Mouse (Mus musculus) neural tube, embryonic 12.5 days (tissue): ENCODE measurements around the gene Insl3. TPM values are rescaled to one million over a fixed set of nuclear protein-coding genes. Genes with fewer than 3 reads are reported as not detected.
"Not testable (repeated sequence)": the region's sequence is repeated elsewhere in the genome, so short reads cannot be mapped to it uniquely, and the experiment has no call there.

Source experiments
- ATAC-seq: fragments of 200-750 bp; cut with Nextera tagmentation; 2 replicates; pipeline ENCODE4 v1.8.0; 2017; ENCODE audit warnings: low read depth, mild to moderate bottlenecking, moderate TSS enrichment, moderate library complexity; ENCODE audit not compliant: low FRiP score
- H3K27ac ChIP-seq: fragments of 300-500 bp; sonication (generic); 2 replicates; pipeline ENCODE4 v1.5.1; 2016
- H3K27me3 ChIP-seq: fragments of 300-500 bp; sonication (generic); replicated peaks from 2 replicates; pipeline ENCODE4 v1.6.1; 2016; ENCODE audit warnings: mild to moderate bottlenecking
- H3K36me3 ChIP-seq: fragments of 300-500 bp; sonication (generic); 2 replicates; pipeline ENCODE4 v1.6.1; 2016; ENCODE audit warnings: mild to moderate bottlenecking
- H3K4me1 ChIP-seq: fragments of 300-500 bp; sonication (generic); 2 replicates; pipeline ENCODE4 v1.6.1; 2016
- H3K4me2 ChIP-seq: fragments of 300-500 bp; sonication (generic); replicated peaks from 2 replicates; pipeline ENCODE4 v1.6.1; 2016; ENCODE audit warnings: mild to moderate bottlenecking
- H3K4me3 ChIP-seq: fragments of 300-500 bp; sonication (generic); 2 replicates; pipeline ENCODE4 v1.5.1; 2016
- H3K9ac ChIP-seq: fragments of 300-500 bp; sonication (generic); 2 replicates; pipeline ENCODE4 v1.6.1; 2016; ENCODE audit warnings: mild to moderate bottlenecking
- H3K9me3 ChIP-seq: fragments of 300-500 bp; sonication (generic); 2 replicates; pipeline ENCODE4 v1.6.1; 2016; ENCODE audit warnings: mild to moderate bottlenecking
- WGBS: fragments of 180-500 bp; shearing (Covaris S2); methylation state at CpG from one replicate; pipeline ENCODE4 v1.1.7; 2016; 5-methylcytosine and 5-hydroxymethylcytosine counted together
- polyA plus RNA-seq: library from polyadenylated mRNA; unstranded; fragments of >200 nt; fragmentation: Nextera tagmentation; extraction: Ambion mirVana; gene quantifications from 2 replicates; pipeline ENCODE4 v1.2.1, GENCODE M21; 2016

Insl3 gene
- polyA plus RNA-seq, 1 experiment from 2014 or later: not detected

- ATAC-seq: peak; percentile 27; the same call in 1 of the 2 replicates
- Histone ChIP-seq H3K27me3 (peaks cover 70% of the 10 kb centered on the region), H3K9me3 (no peaks in the 10 kb centered on the region), H3K9ac (no peak overlapping the region), H3K4me2 (peak overlapping the region; percentile 14; the same call in 1 of the 2 replicates), H3K4me1 (peaks cover 8% of the 10 kb centered on the region; the same call in 1 of the 2 replicates), H3K36me3 (no peaks in the 10 kb centered on the region), H3K27ac (no peak overlapping the region), H3K4me3 (no peak overlapping the region)
- WGBS: 9% methylated on average over 29 of the region's 29 CpGs
Observed at GRCm38 (mm10) chr8:71700493-71701269, 11.7 kb downstream of the Insl3 start.

- Histone ChIP-seq H3K4me3 (no peak within 1 kb of the TSS), H3K36me3 (no peaks in the 10 kb centered on the region), H3K9me3 (no peaks in the 10 kb centered on the region), H3K4me1 (peaks cover 8% of the 10 kb centered on the region; the same call in 1 of the 2 replicates), H3K4me2 (peak within 1 kb of the TSS; percentile 14; the same call in 1 of the 2 replicates), H3K9ac (no peak within 1 kb of the TSS), H3K27ac (no peak within 1 kb of the TSS), H3K27me3 (peaks cover 66% of the 10 kb centered on the region)
- 16% methylated on average over 31 of the region's 34 CpGs for WGBS
- ATAC-seq: no peak
Observed at GRCm38 (mm10) chr8:71701414-71702086, 12.5 kb downstream of the Insl3 start, which contains the start of gene B3gnt3. B3gnt3 (minus strand) TSS chr8:71701789.

GRCm38 (mm10) chr8:71702087-71702432 lies 13.0 kb downstream of the Insl3 start:
- Histone ChIP-seq H3K27me3 (peaks cover 69% of the 10 kb centered on the region), H3K36me3 (no peaks in the 10 kb centered on the region), H3K9me3 (no peaks in the 10 kb centered on the region), H3K4me1 (peaks cover 8% of the 10 kb centered on the region; the same call in 1 of the 2 replicates), H3K27ac (no peak overlapping the region), H3K9ac (no peak overlapping the region), H3K4me3 (no peak overlapping the region), H3K4me2 (no peak overlapping the region)
- no peak for ATAC-seq
- WGBS: 42% methylated on average over 4 of the region's 4 CpGs

DNA sequence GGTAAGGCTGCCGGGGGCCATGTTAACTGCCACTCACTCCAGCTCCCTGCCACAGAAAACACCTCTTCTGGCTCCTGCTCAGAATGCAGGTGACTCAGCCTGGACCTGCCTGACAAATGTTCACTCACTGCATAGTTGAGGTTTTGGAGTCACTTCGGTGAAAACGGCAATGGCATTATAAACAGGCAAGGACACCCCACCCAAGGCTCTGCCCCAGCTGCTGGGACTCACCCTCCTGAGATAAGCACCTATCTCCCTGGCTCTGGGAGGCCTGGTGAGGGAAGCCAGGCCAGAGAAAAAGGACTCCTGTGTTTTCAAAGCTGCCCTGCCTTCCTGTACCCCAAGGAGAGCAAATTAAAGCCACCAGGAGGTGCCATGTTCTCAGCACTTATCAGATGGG lies 13.9 kb downstream of the Insl3 start:
- peaks cover 64% of the 10 kb centered on the region for H3K27me3 ChIP-seq
- no peak for ATAC-seq
- H3K4me2 ChIP-seq: no peak overlapping the region
- no peaks in the 10 kb centered on the region for H3K9me3 ChIP-seq
- WGBS: 85% methylated on average over 3 of the region's 3 CpGs
- H3K4me3 ChIP-seq: no peak overlapping the region
- no peak overlapping the region for H3K27ac ChIP-seq
- peaks cover 8% of the 10 kb centered on the region; the same call in 1 of the 2 replicates for H3K4me1 ChIP-seq
- H3K9ac ChIP-seq: no peak overlapping the region
- no peaks in the 10 kb centered on the region for H3K36me3 ChIP-seq

DNA sequence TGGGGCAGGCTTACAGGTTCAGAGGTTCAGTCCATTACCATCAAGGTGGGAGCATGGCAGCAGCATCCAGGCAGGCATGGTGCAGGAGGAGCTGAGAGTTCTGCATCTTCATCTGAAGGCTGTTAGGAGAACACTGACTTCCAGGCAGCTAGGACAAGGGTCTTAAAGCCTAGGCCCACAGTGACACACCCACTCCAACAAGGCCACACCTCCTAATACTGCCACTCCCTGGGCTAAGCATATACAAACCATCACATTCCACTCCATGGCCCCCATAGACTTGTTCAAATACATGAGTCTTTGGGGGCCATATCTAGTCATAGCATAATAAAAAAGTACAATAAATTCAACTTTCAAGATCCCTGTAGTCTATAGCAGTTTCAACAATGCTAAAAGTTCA lies 14.4 kb downstream of the Insl3 start:
- ATAC-seq, H3K9me3 ChIP-seq, H3K4me2 ChIP-seq, H3K9ac ChIP-seq, H3K36me3 ChIP-seq, H3K4me3 ChIP-seq, H3K4me1 ChIP-seq, H3K27ac ChIP-seq: not testable (repeated sequence)
- H3K27me3 ChIP-seq: peaks cover 62% of the 10 kb centered on the region

DNA sequence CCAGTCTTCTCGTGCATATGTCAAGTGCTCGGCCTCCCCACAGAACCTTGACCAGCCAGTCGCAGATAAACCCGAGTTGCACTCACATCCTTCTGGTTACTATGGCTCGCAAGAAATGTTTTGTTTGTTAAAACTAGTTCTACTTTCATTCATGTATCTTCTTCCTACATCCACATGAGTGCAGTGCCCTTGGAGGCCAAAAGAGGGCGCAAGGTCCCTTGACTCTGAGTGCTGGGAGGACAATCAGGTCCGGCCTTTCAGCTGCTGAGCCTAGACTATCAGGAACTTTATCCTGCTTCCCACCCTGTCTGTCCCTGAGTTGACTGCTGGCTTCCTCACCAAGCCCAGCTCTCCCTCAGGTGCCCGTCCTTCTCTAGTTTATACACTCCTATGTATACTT lies 18.9 kb downstream of the Insl3 start:
- WGBS: 41% methylated on average over 8 of the region's 8 CpGs
- no peak overlapping the region for H3K4me3 ChIP-seq
- H3K9ac ChIP-seq: no peak overlapping the region
- H3K27me3 ChIP-seq: peaks cover 37% of the 10 kb centered on the region
- ATAC-seq: no peak
- H3K9me3 ChIP-seq: no peaks in the 10 kb centered on the region
- no peak overlapping the region for H3K27ac ChIP-seq
- H3K4me2 ChIP-seq: no peak overlapping the region
- H3K36me3 ChIP-seq: 0 out of 2 replicates have a peak, but pooled peaks cover 8% of the 10 kb centered on the region
- H3K4me1 ChIP-seq: peaks cover 8% of the 10 kb centered on the region; the same call in 1 of the 2 replicates

DNA sequence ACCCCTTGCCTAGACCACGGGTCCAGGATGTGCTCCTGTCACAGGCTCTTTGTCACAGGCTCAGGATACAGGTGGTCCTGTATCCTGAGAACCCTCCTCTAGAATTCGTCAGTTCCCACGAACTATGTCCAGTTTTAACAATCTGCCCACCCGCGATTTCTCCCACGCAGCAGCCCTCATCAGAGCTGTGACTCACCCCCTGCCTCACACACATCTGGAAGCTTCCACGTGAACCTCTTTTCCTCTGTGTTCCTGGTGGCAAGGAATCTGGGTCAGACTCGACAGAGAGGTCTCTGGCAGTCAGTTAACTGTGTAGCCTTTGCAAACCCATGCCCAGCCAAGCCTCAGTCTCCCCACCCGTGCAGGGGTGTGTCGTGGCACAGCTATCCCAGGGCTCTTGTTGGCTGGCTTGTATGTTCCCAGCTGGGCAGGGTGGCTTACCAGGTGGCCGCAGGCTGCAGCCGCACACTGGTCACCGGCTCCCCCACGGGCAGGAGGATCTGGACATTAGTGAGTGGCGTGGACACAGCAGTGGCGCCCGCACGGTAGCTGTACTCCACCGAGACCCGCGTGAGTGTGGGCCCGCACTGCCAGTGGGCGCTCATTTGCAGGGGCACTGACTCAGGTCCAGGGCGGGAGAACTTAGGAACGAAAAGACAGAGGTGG lies 20.3 kb downstream of the Insl3 start:
- Histone ChIP-seq H3K9me3 (no peaks in the 10 kb centered on the region), H3K4me3 (no peak overlapping the region), H3K4me2 (peak overlapping the region; percentile 49), H3K27ac (no peak overlapping the region), H3K9ac (no peak overlapping the region), H3K4me1 (peaks cover 8% of the 10 kb centered on the region; the same call in 1 of the 2 replicates), H3K27me3 (peaks cover 29% of the 10 kb centered on the region), H3K36me3 (peaks cover 13% of the 10 kb centered on the region; the same call in 1 of the 2 replicates)
- WGBS: 40% methylated on average over 25 of the region's 25 CpGs
- ATAC-seq: peak; percentile 46

DNA sequence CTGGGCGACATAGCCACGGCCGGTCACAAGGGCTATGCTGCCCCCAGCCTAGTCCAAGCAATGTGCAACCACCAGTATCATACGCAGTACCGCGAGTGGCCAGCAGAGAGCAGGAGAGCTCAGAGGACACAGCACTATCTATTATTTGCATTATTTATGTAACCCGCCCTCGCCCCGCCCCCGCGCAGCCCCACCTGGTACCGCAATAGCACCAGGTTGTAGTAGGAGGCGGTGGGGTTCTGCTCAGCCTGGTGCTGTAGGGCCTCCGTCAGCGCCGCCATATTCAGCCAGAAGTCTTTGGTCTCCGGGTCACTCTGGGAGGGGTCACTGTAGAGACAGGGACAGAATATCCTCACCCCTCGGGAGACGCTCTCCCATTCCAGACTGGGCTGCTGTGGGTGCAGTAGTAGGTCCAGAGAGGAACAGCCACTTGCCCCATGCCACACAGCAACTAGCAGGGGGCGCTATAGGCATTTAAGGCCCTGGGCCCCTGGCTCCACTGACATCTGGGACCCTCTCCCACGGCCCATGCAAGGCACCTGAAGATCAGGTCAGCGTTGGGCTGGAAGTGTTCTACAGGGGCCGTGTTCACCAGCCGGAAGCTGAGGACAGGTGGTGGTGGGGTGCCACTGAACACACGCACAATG lies 20.9 kb downstream of the Insl3 start:
- H3K9me3 ChIP-seq: no peaks in the 10 kb centered on the region
- no peak overlapping the region for H3K4me3 ChIP-seq
- peak; percentile 59 for ATAC-seq
- H3K4me2 ChIP-seq: peak overlapping the region; percentile 49
- H3K27me3 ChIP-seq: peaks cover 24% of the 10 kb centered on the region
- WGBS: 20% methylated on average over 25 of the region's 25 CpGs
- H3K9ac ChIP-seq: no peak overlapping the region
- H3K36me3 ChIP-seq: peaks cover 17% of the 10 kb centered on the region; the same call in 1 of the 2 replicates
- peaks cover 8% of the 10 kb centered on the region; the same call in 1 of the 2 replicates for H3K4me1 ChIP-seq
- H3K27ac ChIP-seq: no peak overlapping the region

GRCm38 (mm10) chr8:71711574-71711973 lies 22.6 kb downstream of the Insl3 start:
- Histone ChIP-seq H3K9me3 (no peaks in the 10 kb centered on the region), H3K4me1 (peaks cover 8% of the 10 kb centered on the region; the same call in 1 of the 2 replicates), H3K4me2 (no peak overlapping the region), H3K4me3 (no peak overlapping the region), H3K36me3 (peaks cover 26% of the 10 kb centered on the region), H3K27me3 (peaks cover 20% of the 10 kb centered on the region), H3K9ac (no peak overlapping the region), H3K27ac (no peak overlapping the region)
- ATAC-seq: no peak
- 89% methylated on average over 2 of the region's 2 CpGs for WGBS

DNA sequence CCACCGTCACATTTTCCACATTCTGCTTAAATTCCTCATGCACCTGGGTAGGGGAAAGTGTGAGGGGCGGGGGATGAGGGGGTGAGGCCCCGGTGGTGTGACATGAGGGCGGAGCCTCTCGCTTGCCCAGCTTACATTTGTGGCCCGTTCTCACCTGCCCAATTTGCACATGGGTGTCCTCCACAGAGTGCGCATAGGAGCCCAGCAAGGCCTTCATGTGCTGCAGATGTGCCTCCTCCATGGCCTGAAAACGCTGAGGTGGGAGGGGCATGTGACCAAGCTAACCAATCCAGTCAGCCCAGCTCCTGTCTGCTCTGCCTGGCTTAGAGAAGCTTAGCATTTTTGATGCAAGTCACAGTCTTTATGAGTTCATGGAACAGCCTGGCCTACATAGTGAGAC lies 26.5 kb downstream of the Insl3 start:
- peaks cover 14% of the 10 kb centered on the region for H3K4me1 ChIP-seq
- H3K27me3 ChIP-seq: no peaks in the 10 kb centered on the region; the same call in 1 of the 2 replicates
- H3K36me3 ChIP-seq: peaks cover 34% of the 10 kb centered on the region
- 55% methylated on average over 8 of the region's 8 CpGs for WGBS
- no peak overlapping the region for H3K4me2 ChIP-seq
- H3K27ac ChIP-seq: no peak overlapping the region
- no peak for ATAC-seq
- H3K9ac ChIP-seq: no peak overlapping the region
- H3K4me3 ChIP-seq: no peak overlapping the region
- H3K9me3 ChIP-seq: no peaks in the 10 kb centered on the region

GRCm38 (mm10) chr8:71716561-71717053 lies 27.6 kb downstream of the Insl3 start:
- Histone ChIP-seq H3K36me3 (peaks cover 31% of the 10 kb centered on the region), H3K9me3 (no peaks in the 10 kb centered on the region), H3K4me3 (no peak overlapping the region), H3K9ac (no peak overlapping the region), H3K27me3 (no peaks in the 10 kb centered on the region; the same call in 1 of the 2 replicates), H3K27ac (no peak overlapping the region), H3K4me1 (peaks cover 25% of the 10 kb centered on the region), H3K4me2 (no peak overlapping the region)
- 86% methylated on average over 13 of the region's 13 CpGs for WGBS
- no peak for ATAC-seq
